Mouse (Mus musculus) hindbrain, postnatal 0 days (tissue): ENCODE data around the gene Qser1. TPM values are rescaled to one million over a fixed set of nuclear protein-coding genes. Genes with fewer than 3 reads are reported as not detected.

Source experiments
- ATAC-seq: fragments of 200-750 bp; cut with Nextera tagmentation; 2 replicates; pipeline ENCODE4 v1.8.0; 2017; ENCODE audit warnings: mild to moderate bottlenecking, moderate TSS enrichment, moderate library complexity
- DNase-seq: peaks from one replicate; pipeline ENCODE4 v3.0.0-alpha.2; 2015; ENCODE audit warnings: low spot score
- H3K27ac ChIP-seq: fragments of 300-500 bp; sonication (generic); 2 replicates; pipeline ENCODE4 v1.5.1; 2014; ENCODE audit warnings: mild to moderate bottlenecking
- H3K27me3 ChIP-seq: fragments of 300-500 bp; sonication (generic); 2 replicates; pipeline ENCODE4 v1.6.1; 2014; ENCODE audit warnings: low read length, mixed read lengths; ENCODE audit not compliant: insufficient read depth
- H3K36me3 ChIP-seq: fragments of 300-500 bp; sonication (generic); 2 replicates; pipeline ENCODE4 v1.6.1; 2014; ENCODE audit warnings: low read length, mixed read lengths; ENCODE audit not compliant: insufficient read depth
- H3K4me1 ChIP-seq: fragments of 300-500 bp; sonication (generic); 2 replicates; pipeline ENCODE4 v1.6.1; 2014; ENCODE audit warnings: antibody characterized with exemption, low read length, mixed read lengths; ENCODE audit not compliant: insufficient read depth
- H3K4me2 ChIP-seq: fragments of 300-500 bp; sonication (generic); 2 replicates; pipeline ENCODE4 v1.6.1; 2014; ENCODE audit warnings: low read depth, mild to moderate bottlenecking, low read length, moderate library complexity, mixed read lengths
- H3K4me3 ChIP-seq: fragments of 300-500 bp; sonication (generic); 2 replicates; pipeline ENCODE4 v1.5.1; 2014; ENCODE audit warnings: low read length
- H3K9ac ChIP-seq: fragments of 300-500 bp; sonication (generic); replicated peaks from 2 replicates; pipeline ENCODE4 v1.6.1; 2014; ENCODE audit warnings: mild to moderate bottlenecking, low read length, moderate library complexity, mixed read lengths
- H3K9me3 ChIP-seq: fragments of 300-500 bp; sonication (generic); 2 replicates; pipeline ENCODE4 v1.6.1; 2016; ENCODE audit warnings: low read length, mixed read lengths
- CTCF ChIP-seq: IDR thresholded peaks from 2 replicates; pipeline ENCODE4 v1.5.1; 2016; ENCODE audit warnings: antibody characterized with exemption, control low read depth, low read depth
- WGBS: fragments of 180-500 bp; shearing (Covaris S2); extraction: QIAGEN DNeasy Blood & Tissue Kit; methylation state at CpG from one replicate; pipeline ENCODE4 v1.1.7; 2014; 5-methylcytosine and 5-hydroxymethylcytosine counted together
- polyA plus RNA-seq: library from polyadenylated mRNA; unstranded; fragments of >200 nt; fragmentation: Nextera tagmentation; extraction: Ambion mirVana; gene quantifications from 2 replicates; pipeline ENCODE4 v1.2.1, GENCODE M21; 2015
- total RNA-seq: library from RNA; depleted of rRNA; stranded (reverse); fragments of >200 nt; gene quantifications from 2 replicates; pipeline ENCODE4 v1.2.3, GENCODE M21; 2014

Gene Qser1
- total and polyA plus RNA-seq, 2 experiments from 2014 or later: 4.3 to 12.2 TPM

GRCm38 (mm10) chr2:104743160-104743559, 73.4 kb downstream of the Qser1 start:
- peak overlapping the region; percentile 98 for H3K4me2 ChIP-seq
- H3K4me1 ChIP-seq: no peaks in the 10 kb centered on the region
- H3K4me3 ChIP-seq: peak overlapping the region; percentile 78
- DNase-seq: no peak
- no peak for ATAC-seq
- no peak overlapping the region for H3K27ac ChIP-seq
- no peaks in the 10 kb centered on the region for H3K9me3 ChIP-seq
- no peak for TF ChIP-seq CTCF
- no peaks in the 10 kb centered on the region for H3K27me3 ChIP-seq
- no peaks in the 10 kb centered on the region for H3K36me3 ChIP-seq
- WGBS: 14% methylated on average over 7 of the region's 7 CpGs
- H3K9ac ChIP-seq: no peak overlapping the region

- WGBS: under 1% methylated on average over 31 of the region's 31 CpGs
- Histone ChIP-seq H3K4me2 (peak within 1 kb of the TSS; percentile 98), H3K9me3 (no peaks in the 10 kb centered on the region), H3K27ac (0 out of 2 replicates have a peak within 1 kb of the TSS, but pooled peaks have one; percentile 11), H3K36me3 (no peaks in the 10 kb centered on the region), H3K9ac (peak within 1 kb of the TSS; percentile 58), H3K4me3 (peak within 1 kb of the TSS; percentile 78), H3K4me1 (no peaks in the 10 kb centered on the region), H3K27me3 (no peaks in the 10 kb centered on the region)
- ATAC-seq (peak; percentile 89), DNase-seq (peak; percentile 78)
- TF ChIP-seq CTCF: no peak
These were observed 73.9 kb downstream of the Qser1 start, which contains the start of gene Depdc7 for GRCm38 (mm10) chr2:104742741-104743064. Gene Depdc7, minus strand, starts transcription at chr2:104742878.

- Histone ChIP-seq H3K27ac (0 out of 2 replicates have a peak overlapping the region, but pooled peaks have one; percentile 11), H3K4me3 (peak overlapping the region; percentile 78), H3K9ac (peak overlapping the region; percentile 58), H3K4me1 (no peaks in the 10 kb centered on the region), H3K36me3 (no peaks in the 10 kb centered on the region), H3K9me3 (no peaks in the 10 kb centered on the region), H3K4me2 (peak overlapping the region; percentile 98), H3K27me3 (no peaks in the 10 kb centered on the region)
- TF ChIP-seq CTCF: no peak
- ATAC-seq (no peak; the same call in 1 of the 2 replicates), DNase-seq (peak; percentile 44)
- 5% methylated on average over 42 of the region's 46 CpGs for WGBS
These were observed 74.4 kb downstream of the Qser1 start for GRCm38 (mm10) chr2:104741896-104742740.

- no peak for DNase-seq
- TF ChIP-seq CTCF: no peak
These were observed 75.4 kb downstream of the Qser1 start for GRCm38 (mm10) chr2:104741015-104741758.

GRCm38 (mm10) chr2:104740248-104740949, 76.2 kb downstream of the Qser1 start:
- Histone ChIP-seq H3K27ac (no peak overlapping the region), H3K36me3 (no peaks in the 10 kb centered on the region), H3K4me3 (no peak overlapping the region), H3K4me1 (no peaks in the 10 kb centered on the region), H3K27me3 (no peaks in the 10 kb centered on the region), H3K9ac (no peak overlapping the region), H3K4me2 (no peak overlapping the region), H3K9me3 (no peaks in the 10 kb centered on the region)
- TF ChIP-seq CTCF: no peak
- no peak for DNase-seq
- no peak for ATAC-seq
- WGBS: 69% methylated on average over 7 of the region's 7 CpGs

More at GRCm38 (mm10) chr2:104741015-104741758, 75.4 kb downstream of the Qser1 start:
- Histone ChIP-seq H3K4me2 (no peak overlapping the region), H3K9me3 (no peaks in the 10 kb centered on the region), H3K4me3 (no peak overlapping the region), H3K4me1 (no peaks in the 10 kb centered on the region), H3K27me3 (no peaks in the 10 kb centered on the region), H3K27ac (no peak overlapping the region), H3K9ac (no peak overlapping the region), H3K36me3 (no peaks in the 10 kb centered on the region)
- 41% methylated on average over 7 of the region's 7 CpGs for WGBS
- ATAC-seq: no peak

- ATAC-seq (no peak), DNase-seq (no peak)
- no peak overlapping the region for H3K27ac ChIP-seq
- H3K4me2 ChIP-seq: no peak overlapping the region
- H3K9me3 ChIP-seq: no peaks in the 10 kb centered on the region
- 91% methylated on average over 2 of the region's 2 CpGs for WGBS
- no peaks in the 10 kb centered on the region for H3K27me3 ChIP-seq
- no peak for TF ChIP-seq CTCF
- H3K36me3 ChIP-seq: no peaks in the 10 kb centered on the region
- H3K4me1 ChIP-seq: no peaks in the 10 kb centered on the region
- H3K9ac ChIP-seq: no peak overlapping the region
- no peak overlapping the region for H3K4me3 ChIP-seq
These were observed 76.9 kb downstream of the Qser1 start for GRCm38 (mm10) chr2:104739691-104740090.
